Mouse (Mus musculus) hindbrain, embryonic 16.5 days (tissue): ENCODE measurements around the gene Aprt. TPM values are rescaled to one million over a fixed set of nuclear protein-coding genes. Genes with fewer than 3 reads are reported as not detected.

Experiments
- ATAC-seq: fragments of 200-750 bp; cut with Nextera tagmentation; 2 replicates; pipeline ENCODE4 v1.8.0; 2017; ENCODE audit warnings: moderate TSS enrichment, moderate library complexity
- H3K27ac ChIP-seq: fragments of 300-500 bp; sonication (generic); 2 replicates; pipeline ENCODE4 v1.5.1; 2014; ENCODE audit warnings: low read depth, mild to moderate bottlenecking, control low read depth, low read length, moderate library complexity
- H3K27me3 ChIP-seq: fragments of 300-500 bp; sonication (generic); replicated peaks from 2 replicates; pipeline ENCODE4 v1.6.1; 2014; ENCODE audit warnings: low read length; ENCODE audit not compliant: control insufficient read depth, insufficient read depth
- H3K36me3 ChIP-seq: fragments of 300-500 bp; sonication (generic); 2 replicates; pipeline ENCODE4 v1.6.1; 2014; ENCODE audit warnings: mild to moderate bottlenecking, low read length, moderate library complexity, mixed read lengths; ENCODE audit not compliant: control insufficient read depth, insufficient read depth
- H3K4me1 ChIP-seq: fragments of 300-500 bp; sonication (generic); 2 replicates; pipeline ENCODE4 v1.6.1; 2014; ENCODE audit warnings: low read depth, low read length; ENCODE audit not compliant: control insufficient read depth, insufficient read depth
- H3K4me2 ChIP-seq: fragments of 300-500 bp; sonication (generic); 2 replicates; pipeline ENCODE4 v1.6.1; 2014; ENCODE audit warnings: mild to moderate bottlenecking, low read length, control low read depth, moderate library complexity
- H3K4me3 ChIP-seq: fragments of 300-500 bp; sonication (generic); 2 replicates; pipeline ENCODE4 v1.5.1; 2014; ENCODE audit warnings: mild to moderate bottlenecking, low read length, control low read depth, moderate library complexity
- H3K9ac ChIP-seq: fragments of 300-500 bp; sonication (generic); 2 replicates; pipeline ENCODE4 v1.6.1; 2014; ENCODE audit warnings: low read depth, mild to moderate bottlenecking, control low read depth, low read length, moderate library complexity
- H3K9me3 ChIP-seq: fragments of 300-500 bp; sonication (generic); 2 replicates; pipeline ENCODE4 v1.6.1; 2014; ENCODE audit warnings: mild to moderate bottlenecking, low read length, moderate library complexity; ENCODE audit not compliant: control insufficient read depth
- WGBS: fragments of 180-500 bp; shearing (Covaris S2); extraction: QIAGEN DNeasy Blood & Tissue Kit; methylation state at CpG from one replicate; pipeline ENCODE4 v1.1.7; 2014; 5-methylcytosine and 5-hydroxymethylcytosine counted together
- microRNA-seq: library from miRNA; unstranded; fragments of <30 nt; microRNA quantifications from one replicate; pipeline ENCODE4, GENCODE M21; 2017
- polyA plus RNA-seq: library from polyadenylated mRNA; unstranded; fragments of >200 nt; fragmentation: Nextera tagmentation; extraction: Ambion mirVana; gene quantifications from 2 replicates; pipeline ENCODE4 v1.2.1, GENCODE M21; 2015

Gene Aprt
- polyA plus RNA-seq, 1 experiment from 2014 or later: 203 TPM

- Histone ChIP-seq H3K36me3 (no peaks in the 10 kb centered on the region), H3K27me3 (no peaks in the 10 kb centered on the region)
- ATAC-seq: no peak
Observed at GRCm38 (mm10) chr8:122531312-122531711, 45.4 kb downstream of the Aprt start.

DNA sequence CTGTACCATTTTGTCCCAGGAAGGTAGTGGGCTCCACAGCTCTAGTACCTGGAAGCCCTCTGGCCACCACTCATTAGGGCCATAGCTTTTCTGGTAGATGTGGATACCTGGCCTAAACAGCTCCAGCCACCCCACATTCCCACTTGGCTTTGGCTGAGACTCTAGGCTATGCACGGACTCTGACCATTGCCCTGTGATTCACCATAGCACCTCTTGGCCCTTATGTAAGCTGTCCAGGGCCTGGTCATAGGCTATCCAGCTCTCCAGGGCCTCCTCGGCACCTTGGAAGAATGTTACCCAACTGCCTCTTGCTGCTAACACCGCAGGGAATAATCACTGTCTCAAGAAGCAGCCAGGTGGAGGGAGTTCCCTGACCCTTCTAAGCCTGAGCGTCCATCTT, 47.5 kb downstream of the Aprt start:
- no peak overlapping the region for H3K4me2 ChIP-seq
- no peak for ATAC-seq
- 90% methylated on average over 4 of the region's 4 CpGs for WGBS
- no peaks in the 10 kb centered on the region for H3K9me3 ChIP-seq
- H3K4me3 ChIP-seq: no peak overlapping the region
- H3K4me1 ChIP-seq: peaks cover 7% of the 10 kb centered on the region
- no peak overlapping the region for H3K27ac ChIP-seq
- H3K9ac ChIP-seq: no peak overlapping the region
- no peaks in the 10 kb centered on the region for H3K36me3 ChIP-seq
- no peaks in the 10 kb centered on the region for H3K27me3 ChIP-seq

More at GRCm38 (mm10) chr8:122531312-122531711, 45.4 kb downstream of the Aprt start:
- 82% methylated on average over 8 of the region's 8 CpGs for WGBS
- Histone ChIP-seq H3K4me2 (no peak overlapping the region), H3K4me3 (no peak overlapping the region), H3K9ac (no peak overlapping the region), H3K4me1 (no peaks in the 10 kb centered on the region), H3K9me3 (no peaks in the 10 kb centered on the region), H3K27ac (no peak overlapping the region)

DNA sequence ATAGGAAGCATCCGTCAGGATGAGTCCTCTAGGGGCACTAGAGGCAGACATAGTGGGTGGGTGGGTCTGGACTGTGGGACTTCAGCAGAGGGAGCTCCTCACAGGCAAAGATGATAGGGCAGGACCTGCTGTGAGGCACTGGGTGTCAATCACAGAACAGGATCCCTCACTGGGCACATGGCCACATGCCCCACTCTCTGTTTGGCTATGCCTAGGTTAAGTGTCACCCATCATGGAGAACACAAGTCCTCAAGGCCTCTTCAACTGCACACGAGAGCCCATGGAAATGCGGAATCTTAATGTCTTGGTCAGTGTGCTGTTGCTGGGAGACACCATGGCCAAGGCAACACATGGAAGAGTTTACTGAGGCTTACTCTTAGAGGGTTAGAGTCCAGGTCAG, 48.8 kb downstream of the Aprt start:
- Histone ChIP-seq H3K27me3 (no peaks in the 10 kb centered on the region), H3K4me3 (no peak overlapping the region), H3K36me3 (no peaks in the 10 kb centered on the region), H3K4me1 (peaks cover 19% of the 10 kb centered on the region), H3K4me2 (no peak overlapping the region), H3K9me3 (no peaks in the 10 kb centered on the region), H3K27ac (no peak overlapping the region), H3K9ac (no peak overlapping the region)
- ATAC-seq: no peak
- 96% methylated on average over 3 of the region's 3 CpGs for WGBS

DNA sequence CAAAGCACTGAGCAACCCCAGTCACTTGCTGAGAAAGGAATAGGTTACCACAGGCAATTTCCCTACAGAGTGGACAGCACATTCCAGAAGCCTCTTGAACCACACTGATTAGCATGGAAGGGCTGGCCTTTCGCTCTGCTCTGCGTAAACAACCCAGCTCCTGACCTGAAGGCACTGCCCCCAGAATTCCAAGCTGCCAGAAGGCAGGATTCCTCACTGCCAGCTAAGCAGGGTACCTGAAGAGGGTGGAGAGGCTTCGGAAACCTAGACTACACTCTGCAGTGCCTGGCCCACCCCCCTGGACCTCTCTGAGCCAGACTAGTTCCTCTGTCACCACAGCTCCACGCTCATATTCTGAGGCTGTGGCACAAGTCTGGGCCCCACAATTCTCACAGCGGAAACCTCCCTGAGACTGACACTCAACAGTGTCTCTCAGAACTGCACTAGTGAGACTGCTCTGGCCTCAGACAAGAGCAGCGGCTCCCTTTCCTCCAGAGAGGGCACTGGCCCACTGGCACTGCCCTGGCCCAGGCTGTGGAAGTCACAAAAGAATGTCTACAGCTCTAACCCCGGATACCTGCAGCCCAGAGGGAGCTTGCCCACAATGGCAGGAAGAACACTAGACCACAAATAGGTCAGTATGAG, 50.1 kb downstream of the Aprt start:
- Histone ChIP-seq H3K9me3 (no peaks in the 10 kb centered on the region), H3K4me2 (no peak overlapping the region), H3K27me3 (no peaks in the 10 kb centered on the region), H3K4me3 (no peak overlapping the region), H3K27ac (no peak overlapping the region), H3K4me1 (peaks cover 19% of the 10 kb centered on the region), H3K36me3 (no peaks in the 10 kb centered on the region), H3K9ac (no peak overlapping the region)
- WGBS: 68% methylated on average over 7 of the region's 7 CpGs
- no peak for ATAC-seq

DNA sequence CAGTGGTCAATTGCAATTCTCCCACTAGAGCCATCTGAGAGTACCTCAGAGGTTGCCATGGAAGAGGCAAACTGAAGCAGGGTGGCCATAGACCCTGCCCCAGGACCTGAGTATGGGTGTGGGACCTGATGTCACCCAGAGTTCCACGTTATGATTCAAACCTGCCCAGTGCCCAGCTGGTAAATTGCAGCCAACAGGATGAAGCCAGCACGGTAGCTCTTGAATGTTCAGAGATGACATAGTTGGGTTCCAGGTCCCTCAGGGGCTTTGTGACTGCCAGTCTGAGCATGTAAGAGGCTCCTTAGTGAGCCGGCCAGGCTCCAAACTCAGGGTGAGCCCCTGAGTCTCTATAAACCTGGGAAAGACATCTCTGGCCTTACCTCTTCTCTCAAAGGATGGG, 50.6 kb downstream of the Aprt start:
- Histone ChIP-seq H3K9me3 (no peaks in the 10 kb centered on the region), H3K36me3 (no peaks in the 10 kb centered on the region), H3K4me2 (no peak overlapping the region), H3K4me3 (no peak overlapping the region), H3K9ac (no peak overlapping the region), H3K27ac (no peak overlapping the region), H3K4me1 (peaks cover 19% of the 10 kb centered on the region), H3K27me3 (no peaks in the 10 kb centered on the region)
- 76% methylated on average over 3 of the region's 3 CpGs for WGBS
- no peak for ATAC-seq

GRCm38 (mm10) chr8:122525004-122525403, 51.7 kb downstream of the Aprt start:
- H3K4me1 ChIP-seq: peaks cover 19% of the 10 kb centered on the region
- no peaks in the 10 kb centered on the region for H3K27me3 ChIP-seq
- H3K9me3 ChIP-seq: no peaks in the 10 kb centered on the region
- H3K9ac ChIP-seq: no peak overlapping the region; the same call in 1 of the 2 replicates
- H3K4me3 ChIP-seq: no peak overlapping the region
- no peak overlapping the region for H3K27ac ChIP-seq
- 76% methylated on average over 6 of the region's 6 CpGs for WGBS
- ATAC-seq: no peak
- H3K36me3 ChIP-seq: no peaks in the 10 kb centered on the region
- no peak overlapping the region for H3K4me2 ChIP-seq

Small RNA genes lying within 50 kb of the gene (microRNA-seq; reads per million reads assigned to microRNA genes)
- not detected for gene Mir6396

Other genes starting within 250 kb of the Aprt start
- gene Trhr2, start 216.2 kb downstream of the Aprt start, polyA plus RNA-seq: 0.39 and 0.60 TPM in 2 replicates
- gene Zc3h18, start 200.3 kb downstream of the Aprt start, polyA plus RNA-seq: 28.8 and 31.8 TPM in 2 replicates
- not detected in 2 replicates for gene Il17c, start 154.9 kb downstream of the Aprt start, polyA plus RNA-seq
- 38.3 and 41.6 TPM in 2 replicates for gene Cyba, start 144.0 kb downstream of the Aprt start, polyA plus RNA-seq
- 70.1 and 87.7 TPM in 2 replicates for gene Mvd, start 133.5 kb downstream of the Aprt start, polyA plus RNA-seq
- gene Snai3, start 116.2 kb downstream of the Aprt start, polyA plus RNA-seq: 0.12 TPM in 1 of 2 replicates, not detected in the other
- 30.9 and 32.5 TPM in 2 replicates for gene Rnf166, start 100.8 kb downstream of the Aprt start, polyA plus RNA-seq
- 78.5 and 85.1 TPM in 2 replicates for gene Ctu2, start 100.8 kb downstream of the Aprt start, polyA plus RNA-seq
- gene Piezo1, start 25.6 kb downstream of the Aprt start, polyA plus RNA-seq: 1.7 and 3.5 TPM in 2 replicates
- gene Cdt1, start 8.9 kb downstream of the Aprt start, polyA plus RNA-seq: 8.0 and 11.4 TPM in 2 replicates
- gene Galns, start 34.6 kb upstream of the Aprt start, polyA plus RNA-seq: 8.7 TPM in 2 replicates
- gene Trappc2l, start 34.7 kb upstream of the Aprt start, polyA plus RNA-seq: 109 and 110 TPM in 2 replicates
- not detected in 2 replicates for gene Pabpn1l, start 45.8 kb upstream of the Aprt start, polyA plus RNA-seq
- 12.6 and 18.3 TPM in 2 replicates for gene Cbfa2t3, start 122.2 kb upstream of the Aprt start, polyA plus RNA-seq
- gene Acsf3, start 198.6 kb upstream of the Aprt start, polyA plus RNA-seq: 17.8 and 19.3 TPM in 2 replicates